11 mouse cellular contexts compared by ENCODE assay signal in the genomic region with DNA sequence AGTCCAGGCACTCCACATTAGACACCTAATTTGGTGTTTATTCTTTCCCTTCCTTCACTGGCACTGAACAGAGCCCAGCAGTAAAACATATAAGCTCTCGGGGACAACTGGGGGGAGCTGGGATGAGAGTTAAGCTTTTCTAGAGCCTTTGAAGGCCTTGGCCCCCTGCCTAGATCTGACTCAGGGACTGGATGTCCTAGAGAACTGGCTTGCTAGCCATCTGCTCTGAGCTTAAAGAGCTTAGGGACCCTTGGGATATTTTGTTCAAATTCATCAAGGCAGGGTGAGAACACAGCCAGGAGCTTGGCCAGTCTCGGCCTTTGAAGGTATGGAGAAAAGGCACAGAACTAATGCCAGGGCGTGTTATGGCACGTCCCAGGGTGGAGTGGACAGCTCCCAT. TPM values are rescaled to one million over a fixed set of nuclear protein-coding genes. Genes with fewer than 3 reads are reported as not detected.
A peak's percentile ranks its signal among the peaks of the same experiment; 100 is the strongest.
DNase-seq lines count a peak whose midpoint lies in the region; ATAC-seq and TF ChIP-seq lines count a peak whose summit lies in the region.
"Had no signal": no experiment of that assay in that cellular context is flagged by ENCODE, and none has a peak within 500 bp of the region (broad histone marks: within the 10 kb centered on the region; RNA-seq: fewer than 3 reads in every experiment).

No protein-coding gene starts in this region.

- no peaks in the 10 kb centered on the region for H3K4me1 ChIP-seq in embryonic facial prominence, embryonic 14.5 days (ENCODE audit: control insufficient read depth, insufficient read depth, low read length)
- peaks cover 10% of the 10 kb centered on the region for H3K4me1 ChIP-seq in embryonic facial prominence, embryonic 10.5 days
- H3K4me1 ChIP-seq: heart, embryonic 15.5 days had no signal

- intact Hi-C loops in gastrocnemius, adult 2 months (cut with DNase I), result no loop called here

- H3K27me3 ChIP-seq in embryonic facial prominence, embryonic 14.5 days (replicated peaks; ENCODE audit: control insufficient read depth, insufficient read depth, low read length), result no peaks in the 10 kb centered on the region
- peaks cover 35% of the 10 kb centered on the region for H3K27me3 ChIP-seq in embryonic facial prominence, embryonic 10.5 days (replicated peaks; ENCODE audit: low read depth, poor library complexity, severe bottlenecking)
- H3K27me3 ChIP-seq: heart, embryonic 15.5 days; midbrain, embryonic 12.5 days had no signal

- no peak overlapping the region for H3K27ac ChIP-seq in embryonic facial prominence, embryonic 14.5 days (replicated peaks; ENCODE audit: low read depth, low read length)
- no peak overlapping the region for H3K27ac ChIP-seq in embryonic facial prominence, embryonic 10.5 days (replicated peaks)
- H3K27ac ChIP-seq in gastrocnemius, adult 2 months, result no peak overlapping the region
- H3K27ac ChIP-seq: heart, embryonic 15.5 days; midbrain, embryonic 12.5 days had no signal

- no peaks in the 10 kb centered on the region for H3K9me3 ChIP-seq in embryonic facial prominence, embryonic 14.5 days (ENCODE audit: control insufficient read depth, low read length)
- no peaks in the 10 kb centered on the region for H3K9me3 ChIP-seq in embryonic facial prominence, embryonic 10.5 days
- H3K9me3 ChIP-seq: heart, embryonic 15.5 days; midbrain, embryonic 12.5 days had no signal

- no peak overlapping the region for H3K4me2 ChIP-seq in embryonic facial prominence, embryonic 14.5 days (ENCODE audit: low read depth, low read length)
- H3K4me2 ChIP-seq: heart, embryonic 15.5 days; midbrain, embryonic 12.5 days had no signal

- WGBS in embryonic facial prominence, embryonic 14.5 days, result 76% methylated on average over 4 of the region's 4 CpGs
- 82% methylated on average over 4 of the region's 4 CpGs for WGBS in embryonic facial prominence, embryonic 10.5 days

- TF ChIP-seq CTCF in gastrocnemius, adult 2 months (IDR thresholded peaks at IDR 0.05), result no peak

- H3K36me3 ChIP-seq in embryonic facial prominence, embryonic 14.5 days (ENCODE audit: control insufficient read depth, insufficient read depth, low read length), result no peaks in the 10 kb centered on the region
- H3K36me3 ChIP-seq in embryonic facial prominence, embryonic 10.5 days (replicated peaks), result no peaks in the 10 kb centered on the region
- H3K36me3 ChIP-seq: heart, embryonic 15.5 days; midbrain, embryonic 12.5 days had no signal

- no peak for ATAC-seq in embryonic facial prominence, embryonic 14.5 days (ENCODE audit: low read depth)
- no peak for ATAC-seq in erythroid progenitor cell, adult 5-6 weeks (replicated peaks; ENCODE audit: low FRiP score, poor library complexity, severe bottlenecking)
- ATAC-seq: hindbrain, embryonic 16.5 days had no signal

- peak; percentile 44 for DNase-seq in embryonic facial prominence, embryonic 14.5 days (ENCODE audit: low spot score)
- no peak for DNase-seq in embryonic facial prominence, embryonic 10.5 days (ENCODE audit: low spot score)
- DNase-seq in lung, postnatal 10 days, result peak; percentile 26
- DNase-seq in lung, postnatal 14 days, result no peak
- peak; percentile 39 for DNase-seq in gastrocnemius, adult 2 months
- DNase-seq in testis, postnatal 10 days (ENCODE audit: low spot score), result peak; percentile 66
- no peak for DNase-seq in spleen, postnatal 4 days (ENCODE audit: low spot score in 2 of 2)

- H3K4me3 ChIP-seq in embryonic facial prominence, embryonic 14.5 days (ENCODE audit: low read depth, low read length), result no peak overlapping the region
- no peak overlapping the region for H3K4me3 ChIP-seq in embryonic facial prominence, embryonic 10.5 days
- no peak overlapping the region for H3K4me3 ChIP-seq in gastrocnemius, adult 2 months
- H3K4me3 ChIP-seq: heart, embryonic 15.5 days; midbrain, embryonic 12.5 days had no signal

- no peak overlapping the region for H3K9ac ChIP-seq in embryonic facial prominence, embryonic 14.5 days (ENCODE audit: low read depth, low read length)
- H3K9ac ChIP-seq: heart, embryonic 15.5 days; midbrain, embryonic 12.5 days had no signal

RNA-seq across cellular contexts. Expression of gene Ercc6l, which starts 6.6 kb away (rescaled TPM):
- polyA plus RNA-seq in embryonic facial prominence, embryonic 14.5 days (2014; fragmentation: Nextera tagmentation; extraction: Ambion mirVana), result 10.9 and 11.5 TPM in 2 replicates
- polyA plus RNA-seq in embryonic facial prominence, embryonic 10.5 days (2016; fragmentation: Nextera tagmentation; extraction: Ambion mirVana), result 23.2 and 23.6 TPM in 2 replicates
- total RNA-seq in gastrocnemius, adult 2 months (2021), result under 1 TPM; 0.08 TPM
- total RNA-seq in erythroid progenitor cell, adult 5-6 weeks (2015; ENCODE audit: low replicate concordance), result 24.3 and 26.7 TPM in 2 replicates
- total RNA-seq in erythroid progenitor cell, adult 5-6 weeks (2017; ENCODE audit: low replicate concordance), result 30.9 and 34.0 TPM in 2 replicates

RNA-seq across cellular contexts. Expression of gene Rps4x, which starts 25.7 kb away (rescaled TPM):
- 988 and 1,037 TPM in 2 replicates for polyA plus RNA-seq in embryonic facial prominence, embryonic 14.5 days (2014; fragmentation: Nextera tagmentation; extraction: Ambion mirVana)
- 702 and 707 TPM in 2 replicates for polyA plus RNA-seq in embryonic facial prominence, embryonic 10.5 days (2016; fragmentation: Nextera tagmentation; extraction: Ambion mirVana)
- total RNA-seq in gastrocnemius, adult 2 months (2021), result 100 to 1,000 TPM; 505 to 553 TPM
- 982 and 1,015 TPM in 2 replicates for total RNA-seq in erythroid progenitor cell, adult 5-6 weeks (2015; ENCODE audit: low replicate concordance)
- 394 and 635 TPM in 2 replicates for total RNA-seq in erythroid progenitor cell, adult 5-6 weeks (2017; ENCODE audit: low replicate concordance)

RNA-seq across cellular contexts. Expression of gene Pin4, which starts 44.3 kb away (rescaled TPM):
- polyA plus RNA-seq in embryonic facial prominence, embryonic 14.5 days (2014; fragmentation: Nextera tagmentation; extraction: Ambion mirVana), result 61.5 and 69.2 TPM in 2 replicates
- 86.5 and 92.1 TPM in 2 replicates for polyA plus RNA-seq in embryonic facial prominence, embryonic 10.5 days (2016; fragmentation: Nextera tagmentation; extraction: Ambion mirVana)
- 10 to 100 TPM; 25.0 to 40.3 TPM for total RNA-seq in gastrocnemius, adult 2 months (2021)
- total RNA-seq in erythroid progenitor cell, adult 5-6 weeks (2015; ENCODE audit: low replicate concordance), result 53.7 TPM in 1 of 2 replicates, not detected in the other
- total RNA-seq in erythroid progenitor cell, adult 5-6 weeks (2017; ENCODE audit: low replicate concordance), result 42.7 and 82.7 TPM in 2 replicates

Comparison
In these comparisons a context has a peak if more than half of its experiments do, and no peak if none do; other contexts are left out.
1. DNase-seq: peak in embryonic facial prominence, embryonic 14.5 days (single experiment), lung, postnatal 10 days (single experiment), gastrocnemius, adult 2 months (single experiment) and testis, postnatal 10 days (single experiment); none in embryonic facial prominence, embryonic 10.5 days (single experiment), lung, postnatal 14 days (single experiment) and spleen, postnatal 4 days (0 of 2).
2. RNA of gene Ercc6l, which starts 6.6 kb away (total RNA-seq): 24.3 to 34.0 TPM in erythroid progenitor cell, adult 5-6 weeks; 0.08 TPM in gastrocnemius, adult 2 months; every median in the first group is over 10 times any median in the second.